Mouse (Mus musculus) brown adipose tissue, adult 24 weeks (tissue): ENCODE measurements at regions not wholly inside any gene's neighbourhood (a gene's known extent, or its start where the extent isn't known, plus 50 kb on each side); places are given as distances from the start of the nearest gene placed in this dataset.

Source experiments
- H3K27ac ChIP-seq: fragments of 200-500 bp; replicated peaks from 2 replicates; pipeline ENCODE4 v1.5.1; 2012; ENCODE audit warnings: low read depth, mild to moderate bottlenecking, low read length
- H3K4me1 ChIP-seq: fragments of 200-500 bp; 2 replicates; pipeline ENCODE4 v1.6.1; 2012; ENCODE audit warnings: low read length, mixed read lengths; ENCODE audit not compliant: control insufficient read depth, insufficient read depth, insufficient read length
- H3K4me3 ChIP-seq: fragments of 200-500 bp; 2 replicates; pipeline ENCODE4 v1.5.1; 2012; ENCODE audit warnings: low read depth, mild to moderate bottlenecking, low read length, moderate library complexity; ENCODE audit not compliant: insufficient read depth

GRCm38 (mm10) chr9:115485219-115485618 lies 175.0 kb upstream of the Stt3b start:
- Histone ChIP-seq H3K4me1 (no peaks in the 10 kb centered on the region), H3K4me3 (no peak overlapping the region), H3K27ac (no peak overlapping the region)

- Histone ChIP-seq H3K27ac (no peak overlapping the region), H3K4me3 (no peak overlapping the region), H3K4me1 (no peaks in the 10 kb centered on the region)
Measured at GRCm38 (mm10) chr9:115487175-115487760, 177.0 kb upstream of the Stt3b start.

GRCm38 (mm10) chr9:115488913-115489809 lies 178.9 kb upstream of the Stt3b start:
- H3K27ac ChIP-seq = no peak overlapping the region
- H3K4me1 ChIP-seq = no peaks in the 10 kb centered on the region
- no peak overlapping the region for H3K4me3 ChIP-seq

GRCm38 (mm10) chr9:115492431-115493171 lies 182.4 kb upstream of the Stt3b start:
- Histone ChIP-seq H3K27ac (no peak overlapping the region), H3K4me3 (no peak overlapping the region), H3K4me1 (no peaks in the 10 kb centered on the region)

GRCm38 (mm10) chr9:115493765-115494164 lies 183.5 kb upstream of the Stt3b start:
- Histone ChIP-seq H3K27ac (no peak overlapping the region), H3K4me3 (no peak overlapping the region), H3K4me1 (no peaks in the 10 kb centered on the region)

GRCm38 (mm10) chr9:115499536-115499935 lies 189.3 kb upstream of the Stt3b start:
- H3K4me3 ChIP-seq = no peak overlapping the region

GRCm38 (mm10) chr9:115504789-115505188 lies 194.6 kb upstream of the Stt3b start:
- no peak overlapping the region for H3K4me3 ChIP-seq

More at GRCm38 (mm10) chr9:115499536-115499935, 189.3 kb upstream of the Stt3b start:
- Histone ChIP-seq H3K27ac (no peak overlapping the region), H3K4me1 (no peaks in the 10 kb centered on the region)

GRCm38 (mm10) chr9:115507131-115507689 lies 197.0 kb upstream of the Stt3b start:
- H3K4me1 ChIP-seq = no peaks in the 10 kb centered on the region
- H3K27ac ChIP-seq = no peak overlapping the region
- no peak overlapping the region for H3K4me3 ChIP-seq

More at GRCm38 (mm10) chr9:115504789-115505188, 194.6 kb upstream of the Stt3b start:
- Histone ChIP-seq H3K27ac (no peak overlapping the region), H3K4me1 (no peaks in the 10 kb centered on the region)

GRCm38 (mm10) chr9:115512835-115513629 lies 202.8 kb upstream of the Stt3b start:
- Histone ChIP-seq H3K4me1 (no peaks in the 10 kb centered on the region), H3K4me3 (no peak overlapping the region), H3K27ac (no peak overlapping the region)

- H3K27ac ChIP-seq = no peak overlapping the region
- no peak overlapping the region for H3K4me3 ChIP-seq
- no peaks in the 10 kb centered on the region for H3K4me1 ChIP-seq
Measured at GRCm38 (mm10) chr9:115517903-115518302, 207.7 kb upstream of the Stt3b start.

GRCm38 (mm10) chr9:115524161-115524560 lies 213.9 kb upstream of the Stt3b start:
- Histone ChIP-seq H3K4me3 (no peak overlapping the region), H3K27ac (no peak overlapping the region), H3K4me1 (peaks cover 6% of the 10 kb centered on the region; the same call in 1 of the 2 replicates)

GRCm38 (mm10) chr9:115524591-115524990 lies 214.4 kb upstream of the Stt3b start:
- H3K4me1 ChIP-seq = peaks cover 6% of the 10 kb centered on the region; the same call in 1 of the 2 replicates
- H3K27ac ChIP-seq = no peak overlapping the region
- no peak overlapping the region for H3K4me3 ChIP-seq

- Histone ChIP-seq H3K4me3 (no peak overlapping the region), H3K4me1 (peaks cover 6% of the 10 kb centered on the region; the same call in 1 of the 2 replicates), H3K27ac (no peak overlapping the region)
Measured at GRCm38 (mm10) chr9:115526322-115526721, 216.1 kb upstream of the Stt3b start.

- Histone ChIP-seq H3K4me1 (peaks cover 6% of the 10 kb centered on the region; the same call in 1 of the 2 replicates), H3K4me3 (no peak overlapping the region), H3K27ac (no peak overlapping the region)
Measured at GRCm38 (mm10) chr9:115526981-115527380, 216.8 kb upstream of the Stt3b start.
